Mouse (Mus musculus): ENCODE data around the gene Rnf187.

Gene Rnf187

DNA sequence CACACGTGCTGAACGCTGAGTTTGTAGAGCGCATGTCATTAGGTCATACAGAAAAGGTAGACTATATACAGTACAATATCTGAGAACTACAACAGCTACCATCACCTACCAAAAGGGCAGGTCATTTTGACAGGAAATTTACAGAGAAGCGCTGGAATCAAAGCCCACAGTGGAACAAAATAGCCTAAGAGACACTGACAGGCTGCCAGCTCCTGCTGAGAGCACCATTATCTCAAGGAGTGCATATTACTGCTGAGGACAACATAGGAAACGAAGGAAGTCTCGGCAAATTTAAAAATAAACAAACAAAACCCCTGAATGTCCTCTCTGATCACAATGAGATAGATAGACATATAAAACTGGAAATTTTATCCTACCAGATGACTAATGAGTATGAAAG is 41.2 kb downstream of the Rnf187 start:
- no peak for DNase-seq (ENCODE audit: low spot score)

- DNase-seq (ENCODE audit: low spot score) = no peak
These were observed 44.3 kb downstream of the Rnf187 start for GRCm38 (mm10) chr11:58894456-58894855.

- no peak for DNase-seq (ENCODE audit: low spot score)
These were observed 48.2 kb downstream of the Rnf187 start for GRCm38 (mm10) chr11:58890511-58890910.

- no peak for DNase-seq (ENCODE audit: low spot score)
These were observed 55.0 kb downstream of the Rnf187 start for GRCm38 (mm10) chr11:58883756-58884155.

Measured in embryo, embryonic 10 days (tissue).